Mouse (Mus musculus) heart, postnatal 0 days (tissue): ENCODE results near the gene Rhbdd3. TPM values are rescaled to one million over a fixed set of nuclear protein-coding genes. Genes with fewer than 3 reads are reported as not detected.

Experiments used
- ATAC-seq: fragments of 200-750 bp; cut with Nextera tagmentation; 2 replicates; pipeline ENCODE4 v1.8.0; 2017; ENCODE audit warnings: low read depth, moderate number of reproducible peaks, moderate library complexity; ENCODE audit not compliant: insufficient read depth
- DNase-seq: peaks from one replicate; pipeline ENCODE4 v3.0.0-alpha.2; 2016; ENCODE audit warnings: low spot score
- H3K27ac ChIP-seq: fragments of 300-500 bp; sonication (generic); 2 replicates; pipeline ENCODE4 v1.5.1; 2014; ENCODE audit warnings: low read depth, mild to moderate bottlenecking
- H3K27me3 ChIP-seq: fragments of 300-500 bp; sonication (generic); 2 replicates; pipeline ENCODE4 v1.6.1; 2014; ENCODE audit warnings: low read length, mixed read lengths; ENCODE audit not compliant: control insufficient read depth, insufficient read depth
- H3K36me3 ChIP-seq: fragments of 300-500 bp; sonication (generic); replicated peaks from 2 replicates; pipeline ENCODE4 v1.6.1; 2014; ENCODE audit warnings: low read length, mixed read lengths; ENCODE audit not compliant: control insufficient read depth, insufficient read depth
- H3K4me1 ChIP-seq: fragments of 300-500 bp; sonication (generic); 2 replicates; pipeline ENCODE4 v1.6.1; 2014; ENCODE audit warnings: antibody characterized with exemption; ENCODE audit not compliant: control insufficient read depth, insufficient read depth
- H3K4me2 ChIP-seq: fragments of 300-500 bp; sonication (generic); 2 replicates; pipeline ENCODE4 v1.6.1; 2014; ENCODE audit warnings: low read depth, mild to moderate bottlenecking, low read length, moderate library complexity
- H3K4me3 ChIP-seq: fragments of 300-500 bp; sonication (generic); 2 replicates; pipeline ENCODE4 v1.5.1; 2014; ENCODE audit warnings: low read depth, low read length
- H3K9ac ChIP-seq: fragments of 300-500 bp; sonication (generic); replicated peaks from 2 replicates; pipeline ENCODE4 v1.6.1; 2014; ENCODE audit warnings: low read depth, low read length, mixed read lengths
- H3K9me3 ChIP-seq: fragments of 300-500 bp; sonication (generic); replicated peaks from 2 replicates; pipeline ENCODE4 v1.6.1; 2016; ENCODE audit warnings: low read length; ENCODE audit not compliant: control insufficient read depth
- CTCF ChIP-seq: IDR thresholded peaks from 2 replicates; pipeline ENCODE4 v1.5.1; 2016; ENCODE audit warnings: antibody characterized with exemption, control low read depth, low read depth
- EP300 ChIP-seq: IDR thresholded peaks from 2 replicates; pipeline ENCODE4 v1.6.1; 2016; ENCODE audit warnings: antibody characterized with exemption, low read depth
- WGBS: fragments of 180-500 bp; shearing (Covaris S2); extraction: QIAGEN DNeasy Blood & Tissue Kit; methylation state at CpG from one replicate; pipeline ENCODE4 v1.1.7; 2014; 5-methylcytosine and 5-hydroxymethylcytosine counted together
- polyA plus RNA-seq: library from polyadenylated mRNA; unstranded; fragments of >200 nt; fragmentation: Nextera tagmentation; extraction: Ambion mirVana; gene quantifications from 2 replicates; pipeline ENCODE4 v1.2.1, GENCODE M21; 2015
- total RNA-seq: library from RNA; depleted of rRNA; stranded (reverse); fragments of >200 nt; gene quantifications from 2 replicates; pipeline ENCODE4 v1.2.3, GENCODE M21; 2014; ENCODE audit warnings: low replicate concordance

The Rhbdd3 gene
- total and polyA plus RNA-seq, 2 experiments from 2014 or later = 28.5 to 50.4 TPM

GRCm38 (mm10) chr11:5149249-5149648 lies 50.5 kb downstream of the Rhbdd3 start:
- whole genome bisulfite sequencing = 19% methylated on average over 7 of the region's 7 CpGs
- TF ChIP-seq EP300 (no peak), CTCF (no peak)
- no peak overlapping the region for H3K4me2 ChIP-seq
- H3K36me3 ChIP-seq = no peaks in the 10 kb centered on the region
- DNase-seq = no peak
- H3K27ac ChIP-seq = no peak overlapping the region
- no peak for ATAC-seq
- no peak overlapping the region for H3K9ac ChIP-seq
- H3K4me3 ChIP-seq = no peak overlapping the region
- no peaks in the 10 kb centered on the region for H3K4me1 ChIP-seq
- H3K27me3 ChIP-seq = peaks cover 19% of the 10 kb centered on the region; the same call in 1 of the 2 replicates
- H3K9me3 ChIP-seq = no peaks in the 10 kb centered on the region

GRCm38 (mm10) chr11:5149955-5150354 lies 51.2 kb downstream of the Rhbdd3 start:
- no peak overlapping the region for H3K27ac ChIP-seq
- H3K9me3 ChIP-seq = no peaks in the 10 kb centered on the region
- TF ChIP-seq EP300 = no peak
- TF ChIP-seq CTCF = no peak
- WGBS = 83% methylated on average over 9 of the region's 9 CpGs
- no peak overlapping the region for H3K4me3 ChIP-seq
- H3K27me3 ChIP-seq = peaks cover 19% of the 10 kb centered on the region; the same call in 1 of the 2 replicates
- H3K9ac ChIP-seq = no peak overlapping the region
- no peaks in the 10 kb centered on the region for H3K4me1 ChIP-seq
- no peak overlapping the region for H3K4me2 ChIP-seq
- ATAC-seq (no peak), DNase-seq (no peak)
- H3K36me3 ChIP-seq = no peaks in the 10 kb centered on the region

- TF ChIP-seq EP300 = no peak
- TF ChIP-seq CTCF = no peak
These were observed 51.9 kb downstream of the Rhbdd3 start for GRCm38 (mm10) chr11:5150416-5151246.

GRCm38 (mm10) chr11:5151247-5151630 lies 52.5 kb downstream of the Rhbdd3 start:
- Histone ChIP-seq H3K4me2 (peak overlapping the region; percentile 77), H3K9me3 (no peaks in the 10 kb centered on the region), H3K36me3 (no peaks in the 10 kb centered on the region), H3K27ac (no peak overlapping the region), H3K9ac (no peak overlapping the region), H3K27me3 (peaks cover 19% of the 10 kb centered on the region; the same call in 1 of the 2 replicates), H3K4me1 (no peaks in the 10 kb centered on the region), H3K4me3 (peak overlapping the region; percentile 51; the same call in 1 of the 2 replicates)
- WGBS = 65% methylated on average over 4 of the region's 4 CpGs
- ATAC-seq (no peak), DNase-seq (no peak)
- no peak for TF ChIP-seq EP300

More at GRCm38 (mm10) chr11:5150416-5151246, 51.9 kb downstream of the Rhbdd3 start:
- no peak overlapping the region for H3K4me2 ChIP-seq
- H3K9ac ChIP-seq = no peak overlapping the region
- DNase-seq (no peak), ATAC-seq (no peak)
- H3K4me1 ChIP-seq = no peaks in the 10 kb centered on the region
- H3K27ac ChIP-seq = no peak overlapping the region
- H3K36me3 ChIP-seq = no peaks in the 10 kb centered on the region
- H3K4me3 ChIP-seq = no peak overlapping the region
- 80% methylated on average over 9 of the region's 9 CpGs for WGBS
- H3K27me3 ChIP-seq = peaks cover 19% of the 10 kb centered on the region; the same call in 1 of the 2 replicates
- no peaks in the 10 kb centered on the region for H3K9me3 ChIP-seq

- WGBS = 2% methylated on average over 40 of the region's 53 CpGs
- Histone ChIP-seq H3K4me3 (peak within 1 kb of the TSS; percentile 51), H3K27ac (peak within 1 kb of the TSS; percentile 22; the same call in 1 of the 2 replicates), H3K4me2 (peak within 1 kb of the TSS; percentile 77), H3K27me3 (peaks cover 19% of the 10 kb centered on the region; the same call in 1 of the 2 replicates), H3K9me3 (no peaks in the 10 kb centered on the region), H3K4me1 (no peaks in the 10 kb centered on the region), H3K36me3 (no peaks in the 10 kb centered on the region), H3K9ac (peak within 1 kb of the TSS; percentile 56)
- no peak for DNase-seq
- TF ChIP-seq CTCF (no peak), EP300 (no peak)
- ATAC-seq = peak; percentile 29; the same call in 1 of the 2 replicates
These were observed 53.1 kb downstream of the Rhbdd3 start, which contains the start of gene Emid1 for GRCm38 (mm10) chr11:5151680-5152337. Gene Emid1 (minus strand): TSS chr11:5152257.
